In the genomic region with DNA sequence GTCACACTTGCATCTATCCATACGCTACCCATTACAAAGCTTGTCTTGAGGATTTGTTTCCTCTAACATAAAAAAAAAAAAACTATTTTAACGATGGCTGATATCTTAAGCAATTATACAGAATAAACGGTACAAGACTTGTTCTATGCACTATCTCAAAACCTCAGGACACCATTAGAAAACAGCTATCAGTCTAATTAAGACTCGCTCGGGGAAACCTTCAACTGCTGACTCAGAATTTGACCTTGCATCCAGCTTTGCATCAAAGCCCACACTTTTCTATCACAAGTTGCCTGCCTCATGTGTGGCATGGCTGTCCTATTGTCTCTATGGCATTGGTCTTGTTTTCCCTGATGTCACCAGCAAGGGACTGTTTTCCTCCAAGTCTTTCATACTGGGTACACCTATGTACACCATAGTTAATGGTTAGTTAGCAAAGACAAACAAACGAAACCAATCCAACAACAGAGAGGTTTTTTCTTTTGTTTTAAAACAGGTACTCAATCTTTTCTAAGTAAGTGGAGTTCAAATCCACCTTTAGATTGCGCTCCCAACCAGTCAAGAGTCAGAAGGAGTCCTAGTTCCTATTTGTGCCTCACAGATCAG, we compare ENCODE assay signal across 8 mouse cellular contexts. TPM values are rescaled to one million over a fixed set of nuclear protein-coding genes. Genes with fewer than 3 reads are reported as not detected.
A peak's percentile ranks its signal among the peaks of the same experiment; 100 is the strongest.
DNase-seq lines count a peak whose midpoint lies in the region; ATAC-seq and TF ChIP-seq lines count a peak whose summit lies in the region.
"Had no signal": no experiment of that assay in that cellular context is flagged by ENCODE, and none has a peak within 500 bp of the region (broad histone marks: within the 10 kb centered on the region; RNA-seq: fewer than 3 reads in every experiment).

No protein-coding gene starts in this region.

- ATAC-seq in lung, embryonic 16.5 days (ENCODE audit: low read depth): no peak
- no peak for ATAC-seq in limb, embryonic 14.5 days (ENCODE audit: low FRiP score, low read depth)
- no peak for ATAC-seq in stomach, embryonic 16.5 days (ENCODE audit: insufficient read depth, low FRiP score)
- ATAC-seq in erythroid progenitor cell, adult 5-6 weeks (replicated peaks; ENCODE audit: low FRiP score, poor library complexity, severe bottlenecking): no peak

- no peak for DNase-seq in lung, adult 18-20 months
- DNase-seq in forebrain, embryonic 10.5 days (ENCODE audit: extremely low spot score, low spot score): no peak
- DNase-seq in limb, embryonic 14.5 days (ENCODE audit: low spot score): no peak
- DNase-seq in layer of hippocampus, adult 9-10 months (ENCODE audit: low spot score): no peak

- H3K9ac ChIP-seq in lung, embryonic 16.5 days (ENCODE audit: low read length): peak overlapping the region; percentile 97
- peak overlapping the region; percentile 91; the same call in 1 of the 2 replicates for H3K9ac ChIP-seq in limb, embryonic 14.5 days (ENCODE audit: low read depth, low read length, severe bottlenecking)
- peak overlapping the region; percentile 92 for H3K9ac ChIP-seq in stomach, embryonic 16.5 days (ENCODE audit: low read length)

- H3K4me3 ChIP-seq in lung, embryonic 16.5 days (ENCODE audit: low read length): peak overlapping the region; percentile 96
- H3K4me3 ChIP-seq in forebrain, embryonic 10.5 days: peak overlapping the region; percentile 91
- peak overlapping the region; percentile 92 for H3K4me3 ChIP-seq in limb, embryonic 14.5 days (replicated peaks; ENCODE audit: low read length)
- peak overlapping the region; percentile 75 for H3K4me3 ChIP-seq in stomach, embryonic 16.5 days (replicated peaks; ENCODE audit: low read length)

- peaks cover 12% of the 10 kb centered on the region for H3K4me1 ChIP-seq in lung, embryonic 16.5 days (replicated peaks; ENCODE audit: control insufficient read depth, insufficient read depth, low read length)
- H3K4me1 ChIP-seq in forebrain, embryonic 10.5 days: peaks cover 24% of the 10 kb centered on the region
- peaks cover 13% of the 10 kb centered on the region for H3K4me1 ChIP-seq in limb, embryonic 14.5 days (ENCODE audit: control insufficient read depth, insufficient read depth, low read length)
- peaks cover 14% of the 10 kb centered on the region for H3K4me1 ChIP-seq in stomach, embryonic 16.5 days (ENCODE audit: control insufficient read depth, insufficient read depth, low read length)

- WGBS in lung, embryonic 16.5 days: 74% methylated on average over 7 of the region's 7 CpGs
- WGBS in forebrain, embryonic 10.5 days: 88% methylated on average over 7 of the region's 7 CpGs
- 89% methylated on average over 7 of the region's 7 CpGs for WGBS in limb, embryonic 14.5 days
- WGBS in stomach, embryonic 16.5 days: 70% methylated on average over 7 of the region's 7 CpGs

- peaks cover 42% of the 10 kb centered on the region for H3K36me3 ChIP-seq in lung, embryonic 16.5 days (ENCODE audit: control insufficient read depth, insufficient read depth, low read length)
- peaks cover 64% of the 10 kb centered on the region for H3K36me3 ChIP-seq in forebrain, embryonic 10.5 days (replicated peaks)
- H3K36me3 ChIP-seq in limb, embryonic 14.5 days (ENCODE audit: control insufficient read depth, insufficient read depth, low read length): peaks cover 55% of the 10 kb centered on the region
- H3K36me3 ChIP-seq in stomach, embryonic 16.5 days (ENCODE audit: control insufficient read depth, insufficient read depth, low read length): peaks cover 18% of the 10 kb centered on the region; the same call in 1 of the 2 replicates

- no peaks in the 10 kb centered on the region for H3K27me3 ChIP-seq in lung, embryonic 16.5 days (ENCODE audit: control insufficient read depth, insufficient read depth, low read depth, low read length)
- H3K27me3 ChIP-seq in forebrain, embryonic 10.5 days (ENCODE audit: poor library complexity, severe bottlenecking): no peaks in the 10 kb centered on the region
- no peaks in the 10 kb centered on the region for H3K27me3 ChIP-seq in limb, embryonic 14.5 days (ENCODE audit: control insufficient read depth, insufficient read depth, low read length)
- no peaks in the 10 kb centered on the region for H3K27me3 ChIP-seq in stomach, embryonic 16.5 days (ENCODE audit: control insufficient read depth, insufficient read depth, low read length)

- no peaks in the 10 kb centered on the region for H3K9me3 ChIP-seq in lung, embryonic 16.5 days (ENCODE audit: control insufficient read depth, low read length)
- no peaks in the 10 kb centered on the region for H3K9me3 ChIP-seq in forebrain, embryonic 10.5 days
- H3K9me3 ChIP-seq in limb, embryonic 14.5 days (ENCODE audit: control insufficient read depth, low read length): no peaks in the 10 kb centered on the region
- H3K9me3 ChIP-seq in stomach, embryonic 16.5 days (replicated peaks; ENCODE audit: control insufficient read depth, low read length): no peaks in the 10 kb centered on the region

- peak overlapping the region; percentile 81 for H3K4me2 ChIP-seq in lung, embryonic 16.5 days (ENCODE audit: low read depth, low read length)
- H3K4me2 ChIP-seq in limb, embryonic 14.5 days (replicated peaks; ENCODE audit: low read depth, low read length, severe bottlenecking): peak overlapping the region; percentile 76
- H3K4me2 ChIP-seq in stomach, embryonic 16.5 days (ENCODE audit: low read depth, low read length): peak overlapping the region; percentile 64

- no peak for TF ChIP-seq POLR2A in limb, embryonic 14.5 days (IDR thresholded peaks at IDR 0.05; ENCODE audit: borderline replicate concordance, extremely low read depth, insufficient read depth, insufficient read length)

- no peak overlapping the region for H3K27ac ChIP-seq in lung, embryonic 16.5 days (ENCODE audit: low read length)
- 0 out of 2 replicates have a peak overlapping the region, but pooled peaks have one; percentile 93 for H3K27ac ChIP-seq in forebrain, embryonic 10.5 days
- H3K27ac ChIP-seq in limb, embryonic 14.5 days (replicated peaks; ENCODE audit: low read depth, low read length): no peak overlapping the region
- no peak overlapping the region for H3K27ac ChIP-seq in stomach, embryonic 16.5 days (ENCODE audit: low read length)

RNA-seq across cellular contexts. Expression of a gene that starts 1.5 kb away (rescaled TPM):
- 186 and 187 TPM in 2 replicates for polyA plus RNA-seq in lung, embryonic 16.5 days (2015; fragmentation: Nextera tagmentation; extraction: Ambion mirVana)
- polyA plus RNA-seq in forebrain, embryonic 10.5 days (2016; fragmentation: Nextera tagmentation; extraction: Ambion mirVana): 185 and 188 TPM in 2 replicates
- polyA plus RNA-seq in limb, embryonic 14.5 days (2012; rRNA removed): 74.4 and 109 TPM in 2 replicates
- 249 and 252 TPM in 2 replicates for polyA plus RNA-seq in limb, embryonic 14.5 days (2014; fragmentation: Nextera tagmentation; extraction: Ambion mirVana)
- polyA plus RNA-seq in stomach, embryonic 16.5 days (2015; fragmentation: Nextera tagmentation; extraction: Ambion mirVana): 184 and 197 TPM in 2 replicates
- 93.0 and 125 TPM in 2 replicates for total RNA-seq in erythroid progenitor cell, adult 5-6 weeks (2015; ENCODE audit: low replicate concordance)
- total RNA-seq in erythroid progenitor cell, adult 5-6 weeks (2017; ENCODE audit: low replicate concordance): 200 and 234 TPM in 2 replicates

RNA-seq across cellular contexts. Expression of a gene that starts 1.6 kb away (rescaled TPM):
- polyA plus RNA-seq in lung, embryonic 16.5 days (2015; fragmentation: Nextera tagmentation; extraction: Ambion mirVana): 129 and 130 TPM in 2 replicates
- polyA plus RNA-seq in forebrain, embryonic 10.5 days (2016; fragmentation: Nextera tagmentation; extraction: Ambion mirVana): 88.3 and 89.5 TPM in 2 replicates
- polyA plus RNA-seq in limb, embryonic 14.5 days (2012; rRNA removed): 48.0 and 76.2 TPM in 2 replicates
- 101 and 102 TPM in 2 replicates for polyA plus RNA-seq in limb, embryonic 14.5 days (2014; fragmentation: Nextera tagmentation; extraction: Ambion mirVana)
- 109 and 118 TPM in 2 replicates for polyA plus RNA-seq in stomach, embryonic 16.5 days (2015; fragmentation: Nextera tagmentation; extraction: Ambion mirVana)
- 48.2 and 49.0 TPM in 2 replicates for total RNA-seq in erythroid progenitor cell, adult 5-6 weeks (2015; ENCODE audit: low replicate concordance)
- 57.5 and 62.0 TPM in 2 replicates for total RNA-seq in erythroid progenitor cell, adult 5-6 weeks (2017; ENCODE audit: low replicate concordance)

RNA-seq across cellular contexts. Expression of a gene that starts 24.1 kb away (rescaled TPM):
- 86.8 and 91.7 TPM in 2 replicates for polyA plus RNA-seq in lung, embryonic 16.5 days (2015; fragmentation: Nextera tagmentation; extraction: Ambion mirVana)
- 102 and 104 TPM in 2 replicates for polyA plus RNA-seq in forebrain, embryonic 10.5 days (2016; fragmentation: Nextera tagmentation; extraction: Ambion mirVana)
- polyA plus RNA-seq in limb, embryonic 14.5 days (2012; rRNA removed): 88.7 and 91.4 TPM in 2 replicates
- polyA plus RNA-seq in limb, embryonic 14.5 days (2014; fragmentation: Nextera tagmentation; extraction: Ambion mirVana): 88.8 and 96.1 TPM in 2 replicates
- 83.2 and 89.7 TPM in 2 replicates for polyA plus RNA-seq in stomach, embryonic 16.5 days (2015; fragmentation: Nextera tagmentation; extraction: Ambion mirVana)
- total RNA-seq in erythroid progenitor cell, adult 5-6 weeks (2015; ENCODE audit: low replicate concordance): 28.8 and 46.5 TPM in 2 replicates
- 45.1 and 51.8 TPM in 2 replicates for total RNA-seq in erythroid progenitor cell, adult 5-6 weeks (2017; ENCODE audit: low replicate concordance)

RNA-seq across cellular contexts. Expression of a gene that starts 26.8 kb away (rescaled TPM):
- 0.77 and 0.87 TPM in 2 replicates for polyA plus RNA-seq in lung, embryonic 16.5 days (2015; fragmentation: Nextera tagmentation; extraction: Ambion mirVana)
- not detected in 2 replicates for polyA plus RNA-seq in forebrain, embryonic 10.5 days (2016; fragmentation: Nextera tagmentation; extraction: Ambion mirVana)
- 0.49 and 1.4 TPM in 2 replicates for polyA plus RNA-seq in limb, embryonic 14.5 days (2012; rRNA removed)
- polyA plus RNA-seq in limb, embryonic 14.5 days (2014; fragmentation: Nextera tagmentation; extraction: Ambion mirVana): not detected in 2 replicates
- polyA plus RNA-seq in stomach, embryonic 16.5 days (2015; fragmentation: Nextera tagmentation; extraction: Ambion mirVana): 36.1 and 40.3 TPM in 2 replicates
- total RNA-seq in erythroid progenitor cell, adult 5-6 weeks (2015; ENCODE audit: low replicate concordance): not detected in 2 replicates
- not detected in 2 replicates for total RNA-seq in erythroid progenitor cell, adult 5-6 weeks (2017; ENCODE audit: low replicate concordance)
- polyA plus RNA-seq: spleen, adult 2 months had no signal
